18 mouse cellular contexts compared by ENCODE assay signal in genomic region chr3:34495615-34496014, GRCm38 (mm10).
DNase-seq lines count a peak whose midpoint lies in the region; ATAC-seq and TF ChIP-seq lines count a peak whose summit lies in the region.
"Had no signal": no experiment of that assay in that cellular context is flagged by ENCODE, and none has a peak within 500 bp of the region (broad histone marks: within the 10 kb centered on the region; RNA-seq: fewer than 3 reads in every experiment).

No protein-coding gene starts in this region.

- no peaks in the 10 kb centered on the region for H3K36me3 ChIP-seq in C2C12 (ENCODE audit: control insufficient read depth, insufficient read depth)
- no peaks in the 10 kb centered on the region for H3K36me3 ChIP-seq in myocyte (ENCODE audit: control insufficient read depth, insufficient read depth)
- no peaks in the 10 kb centered on the region for H3K36me3 ChIP-seq in midbrain, embryonic 14.5 days (ENCODE audit: control insufficient read depth, insufficient read depth, low read length)
- H3K36me3 ChIP-seq: embryonic facial prominence, embryonic 15.5 days; hindbrain, embryonic 15.5 days had no signal

- H3K79me2 ChIP-seq in C2C12 (ENCODE audit: control insufficient read depth, insufficient read depth) (no peaks in the 10 kb centered on the region), myocyte (ENCODE audit: control insufficient read depth, insufficient read depth) (no peaks in the 10 kb centered on the region)

- H3K9me3 ChIP-seq in midbrain, embryonic 14.5 days (ENCODE audit: control insufficient read depth, low read length) = no peaks in the 10 kb centered on the region
- H3K9me3 ChIP-seq: embryonic facial prominence, embryonic 15.5 days; hindbrain, embryonic 15.5 days had no signal

- no peak overlapping the region for H3K9ac ChIP-seq in midbrain, embryonic 14.5 days (replicated peaks; ENCODE audit: low read length)
- H3K9ac ChIP-seq: embryonic facial prominence, embryonic 15.5 days; hindbrain, embryonic 15.5 days had no signal

- WGBS in midbrain, embryonic 14.5 days = 69% methylated on average over 3 of the region's 3 CpGs

- H3K79me3 ChIP-seq in C2C12 (ENCODE audit: low read depth) = no peaks in the 10 kb centered on the region

- no peaks in the 10 kb centered on the region for H3K27me3 ChIP-seq in C2C12 (ENCODE audit: control insufficient read depth, insufficient read depth, insufficient read length)
- H3K27me3 ChIP-seq in myocyte (ENCODE audit: control insufficient read depth, insufficient read depth, insufficient read length) = no peaks in the 10 kb centered on the region
- no peaks in the 10 kb centered on the region for H3K27me3 ChIP-seq in midbrain, embryonic 14.5 days (ENCODE audit: control insufficient read depth, insufficient read depth, low read length)
- H3K27me3 ChIP-seq: CH12.LX; embryonic facial prominence, embryonic 15.5 days; hindbrain, embryonic 15.5 days had no signal

- no peak overlapping the region for H3ac ChIP-seq in C2C12 (ENCODE audit: control insufficient read depth, insufficient read length, low read depth)
- no peak overlapping the region for H3ac ChIP-seq in myocyte (ENCODE audit: control insufficient read depth, insufficient read length)

- no peak overlapping the region for H3K4me2 ChIP-seq in myocyte (ENCODE audit: low read depth)
- no peak overlapping the region for H3K4me2 ChIP-seq in midbrain, embryonic 14.5 days (ENCODE audit: low read length)
- H3K4me2 ChIP-seq: embryonic facial prominence, embryonic 15.5 days; hindbrain, embryonic 15.5 days; midbrain, embryonic 11.5 days had no signal

- no peaks in the 10 kb centered on the region for H3K4me1 ChIP-seq in midbrain, embryonic 14.5 days (ENCODE audit: control insufficient read depth, insufficient read depth, low read length)
- H3K4me1 ChIP-seq: embryonic facial prominence, embryonic 15.5 days; hindbrain, embryonic 15.5 days had no signal

- H3K27ac ChIP-seq in midbrain, embryonic 14.5 days (replicated peaks; ENCODE audit: low read depth, low read length) = no peak overlapping the region
- H3K27ac ChIP-seq: embryonic facial prominence, embryonic 15.5 days; gastrocnemius, adult 2 months; hindbrain, embryonic 15.5 days had no signal

- no peak for ATAC-seq in granulocyte monocyte progenitor cell, adult 5-6 weeks (replicated peaks; ENCODE audit: poor library complexity, severe bottlenecking)
- ATAC-seq in midbrain, embryonic 14.5 days (ENCODE audit: low FRiP score, low TSS enrichment) = no peak
- ATAC-seq: activated CD4-positive, CD25-positive, alpha-beta regulatory T cell, adult 4 months had no signal

- no peak for TF ChIP-seq CTCF in C2C12 (IDR thresholded peaks at IDR 0.05; ENCODE audit: control insufficient read depth, insufficient read depth, insufficient read length)

- no peak overlapping the region for H3K4me3 ChIP-seq in C2C12 (ENCODE audit: insufficient read depth, poor library complexity, severe bottlenecking)
- no peak overlapping the region for H3K4me3 ChIP-seq in myocyte
- no peak overlapping the region for H3K4me3 ChIP-seq in midbrain, embryonic 14.5 days (replicated peaks; ENCODE audit: low read depth, low read length)
- H3K4me3 ChIP-seq: embryonic facial prominence, embryonic 15.5 days; gastrocnemius, adult 2 months; hindbrain, embryonic 15.5 days had no signal

- DNase-seq in layer of hippocampus, adult 18-20 months (ENCODE audit: low spot score in 2 of 2) = peak; percentile 30 to 54
- DNase-seq in layer of hippocampus, postnatal 10 days (ENCODE audit: low spot score in 2 of 2) = no peak
- peak; percentile 87 for DNase-seq in brain, adult 2 months (ENCODE audit: low read depth, low spot score)
- no peak for DNase-seq in midbrain, embryonic 14.5 days
- DNase-seq: cerebellum, adult 9-11 months; gastrocnemius, adult 2 months; heart, postnatal 14 days; kidney, adult 8-10 months; kidney, postnatal 4 days; thymus, adult 18-20 months had no signal

- no peak for TF ChIP-seq POLR2A in myocyte (IDR thresholded peaks at IDR 0.05; ENCODE audit: insufficient read length, low read depth)

TF ChIP-seq in C2C12, 6 proteins besides CTCF, POLR2A, EP300 and RAD21:
- TF ChIP-seq MYOG (IDR thresholded peaks at IDR 0.05; ENCODE audit: control insufficient read depth, extremely low read depth, insufficient read length) (no peak), MAX (IDR thresholded peaks at IDR 0.05) (peak; percentile 44), MYOD1 (IDR thresholded peaks at IDR 0.05; ENCODE audit: control insufficient read depth, insufficient read length, low read depth) (peak; percentile 87), USF1 (IDR thresholded peaks at IDR 0.05; ENCODE audit: low read depth) (no peak), CEBPB (IDR thresholded peaks at IDR 0.05; ENCODE audit: low read depth) (no peak), FOSL1 (IDR thresholded peaks at IDR 0.05; ENCODE audit: insufficient read depth, low read length, poor library complexity, severe bottlenecking) (peak; percentile 63)

TF ChIP-seq in myocyte, 11 proteins besides CTCF, POLR2A, EP300 and RAD21:
- TF ChIP-seq USF1 (IDR thresholded peaks at IDR 0.05; ENCODE audit: low read depth) = peak; percentile 12
- no peak for TF ChIP-seq SRF (IDR thresholded peaks at IDR 0.05; ENCODE audit: control insufficient read depth, insufficient read length, low read depth)
- peak; percentile 37 for TF ChIP-seq TCF12 (IDR thresholded peaks at IDR 0.05; ENCODE audit: insufficient read depth, poor library complexity, severe bottlenecking)
- TF ChIP-seq POLR2AphosphoS2 (IDR thresholded peaks at IDR 0.05; ENCODE audit: insufficient read length, low read depth) = no peak
- TF ChIP-seq MYOD1 (IDR thresholded peaks at IDR 0.05; ENCODE audit: control insufficient read depth in 1 of 3, insufficient read length in 2 of 3, low read depth in 2 of 3) = peak; percentile 40 to 85 (median 50)
- TF ChIP-seq REST (IDR thresholded peaks at IDR 0.05; ENCODE audit: insufficient read depth, insufficient read length) = no peak
- no peak for TF ChIP-seq CEBPB (IDR thresholded peaks at IDR 0.05; ENCODE audit: insufficient read depth, poor library complexity, severe bottlenecking)
- TF ChIP-seq E2F4 (IDR thresholded peaks at IDR 0.05; ENCODE audit: insufficient read depth) = no peak
- TF ChIP-seq MYOG (IDR thresholded peaks at IDR 0.05; ENCODE audit: control insufficient read depth in 1 of 3, insufficient read depth in 1 of 3, insufficient read length in 2 of 3, low read depth in 2 of 3) = peak in 2 of 3 experiments; percentile 69 to 88
- no peak for TF ChIP-seq TCF3 (IDR thresholded peaks at IDR 0.05; ENCODE audit: insufficient read length, low read depth)
- TF ChIP-seq MAX (IDR thresholded peaks at IDR 0.05; ENCODE audit: low read depth) = no peak
TF ChIP-seq in myocyte: peak in this region for 4.

Comparison
In these comparisons a context has a peak if more than half of its experiments do, and no peak if none do; other contexts are left out.
1. DNase-seq: peak in layer of hippocampus, adult 18-20 months (2 of 2) and brain, adult 2 months (single experiment); none in layer of hippocampus, postnatal 10 days (0 of 2) and midbrain, embryonic 14.5 days (single experiment).